Mouse (Mus musculus) heart, adult 2 months (tissue): Measurements from ENCODE around the gene Prss40.

Experiments
- CTCF ChIP-seq: fragments of 200-600 bp; IDR thresholded peaks from 2 replicates; pipeline ENCODE4 v1.8.1; 2022; ENCODE audit warnings: antibody characterized with exemption, mild to moderate bottlenecking, moderate library complexity
- POLR2A ChIP-seq: fragments of 200-500 bp; IDR thresholded peaks from 2 replicates; pipeline ENCODE4 v1.6.1; 2011; ENCODE audit warnings: mild to moderate bottlenecking, low read depth, low read length, control low read depth; ENCODE audit not compliant: insufficient read depth

- TF ChIP-seq CTCF (no peak), POLR2A (no peak)
Measured at GRCm38 (mm10) chr1:34582218-34582617, 21.5 kb upstream of the Prss40 start.
